Mouse (Mus musculus) testis, adult 2 months (tissue): ENCODE data around the gene Pcf11. TPM values are rescaled to one million over a fixed set of nuclear protein-coding genes. Genes with fewer than 3 reads are reported as not detected.

Experiments used
- H3K27ac ChIP-seq: fragments of 200-500 bp; 2 replicates; pipeline ENCODE4 v1.5.1; 2012; ENCODE audit warnings: low read depth, low read length; ENCODE audit not compliant: control insufficient read depth, insufficient read depth
- H3K27me3 ChIP-seq: fragments of 200-500 bp; 2 replicates; pipeline ENCODE4 v1.6.1; 2012; ENCODE audit warnings: mild to moderate bottlenecking, low read length, moderate library complexity; ENCODE audit not compliant: control insufficient read depth, insufficient read depth
- H3K36me3 ChIP-seq: fragments of 200-500 bp; 2 replicates; pipeline ENCODE4 v1.6.1; 2012; ENCODE audit warnings: mild to moderate bottlenecking, low read length; ENCODE audit not compliant: control insufficient read depth, insufficient read depth
- H3K4me1 ChIP-seq: fragments of 200-500 bp; 2 replicates; pipeline ENCODE4 v1.6.1; 2012; ENCODE audit warnings: low read length; ENCODE audit not compliant: control insufficient read depth, insufficient read depth
- H3K4me3 ChIP-seq: fragments of 200-500 bp; 2 replicates; pipeline ENCODE4 v1.5.1; 2012; ENCODE audit warnings: low read depth, mild to moderate bottlenecking, low read length, moderate library complexity, mixed read lengths; ENCODE audit not compliant: control insufficient read depth
- CTCF ChIP-seq: fragments of 200-500 bp; IDR thresholded peaks from 2 replicates; pipeline ENCODE4 v1.5.1; 2012; ENCODE audit warnings: low read depth, mild to moderate bottlenecking, inconsistent platforms, low read length, moderate library complexity; ENCODE audit not compliant: control insufficient read depth, insufficient read depth, insufficient replicate concordance
- POLR2A ChIP-seq: fragments of 200-500 bp; IDR thresholded peaks from 2 replicates; pipeline ENCODE4 v1.6.1; 2012; ENCODE audit warnings: low read depth, mild to moderate bottlenecking, inconsistent platforms, low read length, moderate library complexity; ENCODE audit not compliant: control insufficient read depth
- polyA plus RNA-seq: library from polyadenylated mRNA; depleted of rRNA; stranded (reverse); fragments of >200 nt; gene quantifications from 2 replicates; pipeline ENCODE4 v1.2.3, GENCODE M21; 2012; rRNA removed

Gene Pcf11
- polyA plus RNA-seq, 1 experiment, result 40.4 TPM

GRCm38 (mm10) chr7:92638050-92638449, 31.7 kb downstream of the Pcf11 start:
- H3K4me1 ChIP-seq, result peaks cover 2% of the 10 kb centered on the region
- TF ChIP-seq CTCF (no peak), POLR2A (no peak)
- no peak overlapping the region for H3K4me3 ChIP-seq
- H3K27me3 ChIP-seq, result no peaks in the 10 kb centered on the region
- H3K36me3 ChIP-seq, result no peaks in the 10 kb centered on the region; the same call in 1 of the 2 replicates
- no peak overlapping the region for H3K27ac ChIP-seq

- H3K4me3 ChIP-seq, result peak within 1 kb of the TSS; percentile 96
- peak within 1 kb of the TSS; percentile 90 for H3K27ac ChIP-seq
- H3K27me3 ChIP-seq, result no peaks in the 10 kb centered on the region
- peaks cover 2% of the 10 kb centered on the region for H3K4me1 ChIP-seq
- H3K36me3 ChIP-seq, result no peaks in the 10 kb centered on the region; the same call in 1 of the 2 replicates
- TF ChIP-seq POLR2A, result peak; percentile 99
- TF ChIP-seq CTCF, result 0 out of 2 replicates have a peak, but pooled peaks have one; percentile 10
Observed at GRCm38 (mm10) chr7:92637021-92637625, 32.6 kb downstream of the Pcf11 start, which contains the start of gene Ankrd42. TSS of gene Ankrd42 (minus strand) at chr7:92637142.

- H3K4me1 ChIP-seq, result peaks cover 2% of the 10 kb centered on the region
- no peak for TF ChIP-seq CTCF
- TF ChIP-seq POLR2A, result no peak
- peak overlapping the region; percentile 96 for H3K4me3 ChIP-seq
- H3K27ac ChIP-seq, result peak overlapping the region; percentile 90
- no peaks in the 10 kb centered on the region; the same call in 1 of the 2 replicates for H3K36me3 ChIP-seq
- no peaks in the 10 kb centered on the region for H3K27me3 ChIP-seq
Observed at GRCm38 (mm10) chr7:92636295-92637011, 33.3 kb downstream of the Pcf11 start.

- H3K4me1 ChIP-seq, result no peaks in the 10 kb centered on the region
- H3K36me3 ChIP-seq, result no peaks in the 10 kb centered on the region
- no peak overlapping the region for H3K27ac ChIP-seq
- H3K27me3 ChIP-seq, result no peaks in the 10 kb centered on the region
- no peak overlapping the region for H3K4me3 ChIP-seq
- TF ChIP-seq POLR2A, result no peak
- TF ChIP-seq CTCF, result no peak
Observed at GRCm38 (mm10) chr7:92630167-92630566, 39.6 kb downstream of the Pcf11 start.

GRCm38 (mm10) chr7:92624488-92624887, 45.2 kb downstream of the Pcf11 start:
- H3K36me3 ChIP-seq, result no peaks in the 10 kb centered on the region; the same call in 1 of the 2 replicates
- no peak for TF ChIP-seq POLR2A
- TF ChIP-seq CTCF, result no peak
- H3K27me3 ChIP-seq, result no peaks in the 10 kb centered on the region
- H3K4me1 ChIP-seq, result no peaks in the 10 kb centered on the region
- H3K4me3 ChIP-seq, result no peak overlapping the region
- H3K27ac ChIP-seq, result no peak overlapping the region

- no peaks in the 10 kb centered on the region for H3K27me3 ChIP-seq
- H3K4me3 ChIP-seq, result no peak overlapping the region
- H3K27ac ChIP-seq, result no peak overlapping the region
- H3K36me3 ChIP-seq, result no peaks in the 10 kb centered on the region; the same call in none of the 2 replicates
- TF ChIP-seq POLR2A, result no peak
- TF ChIP-seq CTCF, result no peak
- H3K4me1 ChIP-seq, result no peaks in the 10 kb centered on the region
Observed at GRCm38 (mm10) chr7:92610830-92611229, 58.9 kb downstream of the Pcf11 start.

GRCm38 (mm10) chr7:92604961-92605360, 64.8 kb downstream of the Pcf11 start:
- no peak for TF ChIP-seq CTCF
- TF ChIP-seq POLR2A, result no peak
- Histone ChIP-seq H3K4me3 (no peak overlapping the region), H3K36me3 (no peaks in the 10 kb centered on the region; the same call in none of the 2 replicates)

More at GRCm38 (mm10) chr7:92604961-92605360, 64.8 kb downstream of the Pcf11 start:
- H3K27me3 ChIP-seq, result no peaks in the 10 kb centered on the region
- no peak overlapping the region for H3K27ac ChIP-seq
- no peaks in the 10 kb centered on the region for H3K4me1 ChIP-seq

Other genes with a start within 250 kb of the Pcf11 start
- 6.0 and 7.2 TPM in 2 replicates for gene Ccdc90b, start 108.8 kb downstream of the Pcf11 start, polyA plus RNA-seq
- 125 and 140 TPM in 2 replicates for gene Ankrd42, start 32.8 kb downstream of the Pcf11 start, polyA plus RNA-seq
- 0.63 and 1.3 TPM in 2 replicates for gene Rab30, start 71.7 kb upstream of the Pcf11 start, polyA plus RNA-seq
- 10.8 and 16.3 TPM in 2 replicates for gene Ddias, start 204.3 kb upstream of the Pcf11 start, polyA plus RNA-seq
- 25.9 and 28.5 TPM in 2 replicates for gene Prcp, start 204.5 kb upstream of the Pcf11 start, polyA plus RNA-seq